Mouse (Mus musculus) G1E-ER4 (cell line): Measurements from ENCODE around the gene Prrt4. TPM values are rescaled to one million over a fixed set of nuclear protein-coding genes. Genes with fewer than 3 reads are reported as not detected.

ENCODE experiments used
- GATA1 ChIP-seq: IDR thresholded peaks from one replicate; pipeline ENCODE4 v1.8.0; 2012; ENCODE audit warnings: low read length, inconsistent platforms
- polyA plus RNA-seq: library from polyadenylated mRNA; stranded (reverse); fragments of >175 nt; gene quantifications from 2 replicates; pipeline ENCODE4 v1.2.3, GENCODE M21; 2012

Prrt4 gene
- polyA plus RNA-seq, 1 experiment = 0.02 TPM

DNA sequence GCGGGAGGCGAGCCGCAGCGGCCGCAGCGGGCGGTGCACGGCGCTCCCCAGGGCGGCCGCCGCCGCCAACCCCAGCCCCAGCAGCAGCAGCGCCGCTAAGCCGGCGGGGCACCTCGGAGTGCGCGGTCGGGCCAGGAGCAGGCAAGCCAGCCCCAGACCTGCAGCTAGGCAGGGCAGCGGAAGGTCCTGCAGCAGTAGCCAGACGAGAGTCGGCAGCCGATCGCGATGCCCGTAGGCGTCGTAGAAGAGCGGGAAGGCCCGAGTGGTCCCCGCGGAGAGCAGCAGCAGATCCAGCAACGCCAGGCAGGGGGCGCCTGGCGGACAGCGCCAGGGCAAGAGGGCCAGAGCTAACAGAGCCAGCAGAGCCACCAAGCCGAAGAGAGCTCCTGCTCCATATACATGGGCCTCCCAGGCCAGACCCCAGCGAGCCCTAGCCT is 8.4 kb downstream of the Prrt4 start:
- no peak for TF ChIP-seq GATA1

DNA sequence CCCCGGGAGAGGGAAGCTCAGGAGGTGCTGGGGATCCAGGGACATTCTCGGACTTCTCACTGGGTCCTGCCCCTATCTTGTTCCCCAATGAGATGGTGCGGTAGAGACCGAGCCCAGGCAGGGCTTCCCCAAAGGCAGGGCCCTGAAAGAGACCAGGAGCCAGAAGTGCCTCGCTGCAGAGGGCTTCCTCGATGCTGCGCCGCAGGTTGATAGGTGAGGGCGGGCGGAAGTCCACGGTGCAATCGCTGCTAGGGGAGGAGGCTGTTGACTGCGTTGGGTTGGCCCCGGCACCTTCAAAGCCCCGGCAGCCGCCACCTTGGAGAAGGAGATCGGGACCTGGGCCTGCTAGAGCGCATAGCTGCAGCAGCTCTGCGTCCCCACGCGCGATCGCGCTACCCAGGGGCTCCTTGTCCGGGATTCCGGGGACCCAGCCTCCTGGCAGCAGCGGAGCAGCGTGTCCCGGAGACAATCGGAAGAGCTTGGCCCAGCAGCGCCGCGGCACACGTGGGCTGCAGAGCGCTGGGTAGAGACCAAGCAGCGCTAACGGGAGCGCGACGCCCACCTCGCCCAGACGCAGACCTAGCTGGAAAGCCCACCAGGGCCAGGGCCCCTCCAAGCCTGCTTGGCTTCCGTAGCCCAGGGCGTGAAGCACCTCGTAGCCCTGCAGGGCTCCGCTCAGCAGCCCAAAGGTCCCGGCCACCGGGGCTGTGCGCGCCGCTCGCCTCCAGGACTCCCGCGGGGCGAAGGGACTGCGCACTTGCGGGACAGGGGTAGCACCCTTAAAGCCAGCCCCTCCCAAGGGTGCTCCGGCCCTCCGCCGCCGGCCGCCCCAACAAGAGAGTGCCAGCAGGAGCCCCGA is 9.1 kb downstream of the Prrt4 start:
- no peak for TF ChIP-seq GATA1

GRCm38 (mm10) chr6:29169675-29170062 is 9.7 kb downstream of the Prrt4 start:
- TF ChIP-seq GATA1 = no peak

DNA sequence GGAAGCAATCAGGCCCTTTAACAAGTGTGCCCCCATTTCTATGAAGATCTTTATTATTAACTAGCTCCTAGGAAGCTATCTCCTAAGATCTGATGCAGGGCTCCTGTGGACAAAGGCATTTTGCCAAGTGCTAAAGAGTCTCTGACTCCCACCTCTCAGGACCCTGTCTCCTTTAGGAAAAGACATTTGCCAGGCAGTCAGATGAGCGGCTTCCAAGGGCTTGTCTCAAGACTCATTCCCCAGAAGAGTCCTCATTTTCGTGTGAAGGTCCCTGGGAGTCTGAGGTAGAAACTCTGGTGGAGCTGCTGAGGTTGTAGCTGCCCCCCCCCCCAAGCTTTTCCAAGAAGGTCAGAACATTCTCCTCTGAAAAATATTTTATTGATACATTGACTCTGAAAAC is 10.5 kb downstream of the Prrt4 start:
- TF ChIP-seq GATA1 = no peak

GRCm38 (mm10) chr6:29166196-29166595 is 13.2 kb downstream of the Prrt4 start:
- no peak for TF ChIP-seq GATA1

GRCm38 (mm10) chr6:29164314-29165244 is 14.8 kb downstream of the Prrt4 start, which contains the start of gene Rbm28:
Gene Rbm28 (minus strand): TSS chr6:29165006.
- TF ChIP-seq GATA1 = no peak

DNA sequence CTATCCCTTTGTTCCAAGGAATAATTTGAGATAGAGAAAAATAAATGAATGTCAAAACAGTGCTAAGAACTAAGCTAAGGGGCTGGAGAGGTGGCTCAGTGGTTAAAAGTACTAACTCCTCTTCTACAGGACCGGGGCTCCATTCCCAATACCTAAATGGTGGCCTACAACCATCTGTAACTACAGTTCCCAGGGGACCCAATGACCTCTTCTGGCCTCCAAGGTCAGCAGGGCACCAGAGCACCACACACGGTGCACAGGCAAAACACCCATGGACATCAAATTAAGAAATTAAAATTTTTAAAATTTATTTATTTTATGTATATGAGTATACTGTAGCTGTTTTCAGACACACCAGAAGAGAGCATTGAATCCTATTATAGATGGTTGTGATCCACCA is 18.6 kb downstream of the Prrt4 start:
- no peak for TF ChIP-seq GATA1

- TF ChIP-seq GATA1 = no peak
Measured at GRCm38 (mm10) chr6:29156326-29156725, 23.1 kb downstream of the Prrt4 start.

DNA sequence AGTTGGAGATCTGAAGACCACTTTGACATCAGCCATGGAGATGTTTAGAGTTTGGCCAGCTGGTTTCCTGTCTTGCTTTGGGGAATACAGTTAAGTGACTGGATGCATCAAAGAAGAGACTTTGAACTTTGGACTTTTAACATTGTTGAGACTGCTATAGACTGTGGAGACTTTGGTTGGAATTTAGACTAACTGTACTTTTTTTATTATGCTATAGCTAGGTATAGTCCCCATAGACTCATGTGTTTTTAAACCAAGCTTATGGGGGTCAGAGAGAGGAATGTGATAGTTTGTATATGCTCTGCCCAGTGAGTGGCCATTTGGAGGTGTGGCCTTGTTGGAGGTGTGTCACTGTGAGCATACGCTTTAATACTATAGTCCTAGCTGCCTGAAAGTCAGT is 29.4 kb downstream of the Prrt4 start:
- TF ChIP-seq GATA1 = no peak

GRCm38 (mm10) chr6:29147407-29148010 is 31.9 kb downstream of the Prrt4 start:
- no peak for TF ChIP-seq GATA1

GRCm38 (mm10) chr6:29146641-29147040 is 32.7 kb downstream of the Prrt4 start:
- TF ChIP-seq GATA1 = no peak

DNA sequence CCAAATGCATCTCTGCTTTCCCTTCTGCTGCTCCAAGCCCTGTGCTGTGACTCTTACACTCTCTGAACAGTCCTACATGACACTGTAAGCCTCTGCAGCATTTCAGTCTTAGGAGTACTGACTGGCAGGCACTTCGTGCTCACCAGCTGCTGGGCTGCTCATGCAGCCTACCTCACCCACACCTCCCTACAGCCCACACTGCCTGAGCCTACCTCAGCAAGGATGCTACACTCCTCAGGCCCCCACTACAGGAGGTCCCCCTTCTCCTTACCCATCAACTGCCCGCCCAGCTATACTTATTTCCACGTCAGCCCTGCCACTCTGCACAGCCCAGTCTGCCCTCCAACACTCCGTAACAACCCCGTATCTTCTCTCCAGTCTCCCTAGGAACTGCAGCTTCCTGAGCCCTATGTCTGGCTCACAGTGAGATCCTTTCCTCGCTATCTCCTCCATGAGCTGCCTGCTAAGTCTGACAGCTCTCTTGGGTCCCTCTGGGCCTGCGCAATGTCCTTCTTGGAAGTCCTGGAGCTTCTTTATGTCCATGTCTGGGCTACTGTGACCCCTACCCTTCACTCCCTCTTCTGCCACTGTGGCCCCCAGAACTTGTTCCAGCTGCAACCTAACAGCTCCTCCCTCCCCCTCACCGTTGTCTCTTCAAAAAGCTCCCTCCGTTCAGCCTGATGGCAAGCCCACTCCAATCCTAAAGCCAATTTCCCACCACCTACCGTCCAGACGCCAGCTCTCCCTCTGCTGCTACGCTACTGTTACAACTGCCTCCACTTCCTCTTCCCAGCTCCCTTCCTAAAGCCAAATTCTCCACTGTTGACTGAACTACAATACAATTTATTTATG is 33.7 kb downstream of the Prrt4 start:
- TF ChIP-seq GATA1 = no peak

DNA sequence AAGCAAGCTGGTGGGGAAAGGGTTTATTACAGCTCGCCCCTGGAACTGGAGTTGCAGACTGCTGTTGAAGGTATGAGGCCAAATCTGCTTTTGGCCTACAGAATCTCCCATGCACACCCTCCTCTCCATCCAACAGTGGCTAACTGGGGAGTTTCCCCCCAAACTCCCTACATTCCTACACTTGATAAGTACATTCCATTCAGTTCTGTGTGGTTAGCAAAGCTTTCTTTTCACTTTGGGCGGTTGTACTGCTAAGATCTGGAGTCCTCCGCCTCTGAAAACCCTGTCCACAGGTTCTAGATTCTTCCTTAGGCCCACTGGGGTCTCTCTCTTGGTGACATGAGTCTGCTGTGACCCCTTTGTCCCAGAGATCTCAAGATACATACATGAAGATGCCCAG is 34.4 kb downstream of the Prrt4 start:
- TF ChIP-seq GATA1 = no peak

- no peak for TF ChIP-seq GATA1
Measured at GRCm38 (mm10) chr6:29143608-29144007, 35.8 kb downstream of the Prrt4 start.

- no peak for TF ChIP-seq GATA1
Measured at GRCm38 (mm10) chr6:29137441-29137840, 41.9 kb downstream of the Prrt4 start.
